ENCODE assay signal across 9 mouse cellular contexts in genomic region chr3:88483141-88483540, GRCm38 (mm10). TPM values are rescaled to one million over a fixed set of nuclear protein-coding genes. Genes with fewer than 3 reads are reported as not detected.
DNase-seq lines count a peak whose midpoint lies in the region; ATAC-seq lines count a peak whose summit lies in the region.
"Had no signal": no experiment of that assay in that cellular context is flagged by ENCODE, and none has a peak within 500 bp of the region (broad histone marks: within the 10 kb centered on the region; RNA-seq: fewer than 3 reads in every experiment).

No protein-coding gene starts in this region.

- H3K27me3 ChIP-seq in heart, embryonic 10.5 days (ENCODE audit: insufficient read depth, poor library complexity, severe bottlenecking), result peaks cover 74% of the 10 kb centered on the region
- H3K27me3 ChIP-seq in liver, embryonic 12.5 days (replicated peaks), result peaks cover 61% of the 10 kb centered on the region
- H3K27me3 ChIP-seq in forebrain, embryonic 16.5 days (replicated peaks; ENCODE audit: control insufficient read depth, insufficient read depth, low read length), result peaks cover 23% of the 10 kb centered on the region
- H3K27me3 ChIP-seq in neural tube, embryonic 15.5 days (replicated peaks), result peaks cover 62% of the 10 kb centered on the region

- H3K36me3 ChIP-seq in heart, embryonic 10.5 days, result peaks cover 39% of the 10 kb centered on the region
- peaks cover 76% of the 10 kb centered on the region for H3K36me3 ChIP-seq in liver, embryonic 12.5 days
- H3K36me3 ChIP-seq in forebrain, embryonic 16.5 days (ENCODE audit: control insufficient read depth, insufficient read depth), result no peaks in the 10 kb centered on the region
- H3K36me3 ChIP-seq in neural tube, embryonic 15.5 days, result peaks cover 39% of the 10 kb centered on the region

- H3K27ac ChIP-seq in heart, embryonic 10.5 days, result 0 out of 2 replicates have a peak overlapping the region, but pooled peaks have one; percentile 16
- H3K27ac ChIP-seq in liver, embryonic 12.5 days, result no peak overlapping the region
- H3K27ac ChIP-seq in forebrain, embryonic 16.5 days (ENCODE audit: low read length), result no peak overlapping the region
- no peak overlapping the region for H3K27ac ChIP-seq in neural tube, embryonic 15.5 days (replicated peaks)
- H3K27ac ChIP-seq: hindbrain, embryonic 14.5 days had no signal

- ATAC-seq in liver, embryonic 12.5 days, result 0 out of 2 replicates have a peak, but pooled peaks have one; percentile 9
- ATAC-seq in forebrain, embryonic 16.5 days, result peak; percentile 21; the same call in 1 of the 2 replicates
- peak; percentile 23; the same call in 1 of the 2 replicates for ATAC-seq in neural tube, embryonic 15.5 days (ENCODE audit: low FRiP score)

- H3K4me3 ChIP-seq in heart, embryonic 10.5 days, result no peak overlapping the region
- no peak overlapping the region for H3K4me3 ChIP-seq in liver, embryonic 12.5 days
- no peak overlapping the region for H3K4me3 ChIP-seq in forebrain, embryonic 16.5 days (replicated peaks; ENCODE audit: low read length)
- no peak overlapping the region for H3K4me3 ChIP-seq in neural tube, embryonic 15.5 days (replicated peaks)

- WGBS in heart, embryonic 10.5 days, result 53% methylated on average over 8 of the region's 8 CpGs
- WGBS in liver, embryonic 12.5 days (ENCODE audit: insufficient replicate concordance), result 68% methylated on average over 8 of the region's 8 CpGs
- 76% methylated on average over 8 of the region's 8 CpGs for WGBS in forebrain, embryonic 16.5 days
- WGBS in neural tube, embryonic 15.5 days, result 78% methylated on average over 8 of the region's 8 CpGs

- H3K4me2 ChIP-seq in liver, embryonic 12.5 days, result no peak overlapping the region
- no peak overlapping the region for H3K4me2 ChIP-seq in forebrain, embryonic 16.5 days (ENCODE audit: low read length)
- H3K4me2 ChIP-seq in neural tube, embryonic 15.5 days, result no peak overlapping the region
- H3K4me2 ChIP-seq: hindbrain, embryonic 14.5 days; lung, embryonic 14.5 days had no signal

- no peak for DNase-seq in heart, embryonic 10.5 days (ENCODE audit: low spot score)
- no peak for DNase-seq in heart, postnatal 36 days
- DNase-seq in liver, result no peak
- DNase-seq in testis, postnatal 10 days (ENCODE audit: low spot score), result no peak

- no peaks in the 10 kb centered on the region for H3K9me3 ChIP-seq in heart, embryonic 10.5 days
- no peaks in the 10 kb centered on the region for H3K9me3 ChIP-seq in liver, embryonic 12.5 days (replicated peaks)
- H3K9me3 ChIP-seq in forebrain, embryonic 16.5 days (ENCODE audit: control insufficient read depth, low read length), result no peaks in the 10 kb centered on the region
- no peaks in the 10 kb centered on the region for H3K9me3 ChIP-seq in neural tube, embryonic 15.5 days (replicated peaks)

- H3K4me1 ChIP-seq in heart, embryonic 10.5 days, result peaks cover 14% of the 10 kb centered on the region
- peaks cover 3% of the 10 kb centered on the region; the same call in 1 of the 2 replicates for H3K4me1 ChIP-seq in liver, embryonic 12.5 days
- peaks cover 6% of the 10 kb centered on the region for H3K4me1 ChIP-seq in forebrain, embryonic 16.5 days (replicated peaks; ENCODE audit: control insufficient read depth, insufficient read depth, low read length)
- peaks cover 14% of the 10 kb centered on the region for H3K4me1 ChIP-seq in neural tube, embryonic 15.5 days

- no peak overlapping the region for H3K9ac ChIP-seq in liver, embryonic 12.5 days
- H3K9ac ChIP-seq in forebrain, embryonic 16.5 days (replicated peaks; ENCODE audit: low read depth, low read length), result no peak overlapping the region
- H3K9ac ChIP-seq in neural tube, embryonic 15.5 days (replicated peaks), result no peak overlapping the region
- H3K9ac ChIP-seq: hindbrain, embryonic 14.5 days; lung, embryonic 14.5 days had no signal

- intact Hi-C loops in heart, postnatal 36 days (cut with DNase I), result loop anchor here (1.0 kb wide), 1 partner anchor 39 kb away; no protein-coding TSS in a partner anchor

RNA-seq across cellular contexts. Expression of gene Sema4a, which starts 22.2 kb away (rescaled TPM):
- polyA plus RNA-seq in heart, embryonic 10.5 days (2016; fragmentation: Nextera tagmentation; extraction: Ambion mirVana), result 1.7 and 4.3 TPM in 2 replicates
- 1 to 10 TPM; 3.1 to 3.6 TPM for total RNA-seq in heart, postnatal 36 days (2021)
- 14.4 and 17.6 TPM in 2 replicates for polyA plus RNA-seq in liver, embryonic 12.5 days (2016; fragmentation: Nextera tagmentation; extraction: Ambion mirVana)
- 16.5 and 25.8 TPM in 2 replicates for polyA plus RNA-seq in forebrain, embryonic 16.5 days (2015; fragmentation: Nextera tagmentation; extraction: Ambion mirVana)
- polyA plus RNA-seq in neural tube, embryonic 15.5 days (2015; fragmentation: Nextera tagmentation; extraction: Ambion mirVana), result 28.2 and 28.8 TPM in 2 replicates

RNA-seq across cellular contexts. Expression of gene Lmna, which starts 26.6 kb away (rescaled TPM):
- 57.7 and 80.7 TPM in 2 replicates for polyA plus RNA-seq in heart, embryonic 10.5 days (2016; fragmentation: Nextera tagmentation; extraction: Ambion mirVana)
- 100 to 1,000 TPM; 121 to 130 TPM for total RNA-seq in heart, postnatal 36 days (2021)
- 189 TPM in 2 replicates for polyA plus RNA-seq in liver, embryonic 12.5 days (2016; fragmentation: Nextera tagmentation; extraction: Ambion mirVana)
- polyA plus RNA-seq in forebrain, embryonic 16.5 days (2015; fragmentation: Nextera tagmentation; extraction: Ambion mirVana), result 26.9 and 30.9 TPM in 2 replicates
- 70.3 and 78.7 TPM in 2 replicates for polyA plus RNA-seq in neural tube, embryonic 15.5 days (2015; fragmentation: Nextera tagmentation; extraction: Ambion mirVana)

RNA-seq across cellular contexts. Expression of gene Mex3a, which starts 49.1 kb away (rescaled TPM):
- 11.6 and 22.8 TPM in 2 replicates for polyA plus RNA-seq in heart, embryonic 10.5 days (2016; fragmentation: Nextera tagmentation; extraction: Ambion mirVana)
- total RNA-seq in heart, postnatal 36 days (2021), result under 1 TPM; 0.22 to 0.58 TPM
- polyA plus RNA-seq in liver, embryonic 12.5 days (2016; fragmentation: Nextera tagmentation; extraction: Ambion mirVana), result 2.8 and 3.1 TPM in 2 replicates
- 46.1 and 47.8 TPM in 2 replicates for polyA plus RNA-seq in forebrain, embryonic 16.5 days (2015; fragmentation: Nextera tagmentation; extraction: Ambion mirVana)
- polyA plus RNA-seq in neural tube, embryonic 15.5 days (2015; fragmentation: Nextera tagmentation; extraction: Ambion mirVana), result 18.6 and 19.2 TPM in 2 replicates

RNA-seq across cellular contexts. Expression of gene Slc25a44, which starts 58.2 kb away (rescaled TPM):
- polyA plus RNA-seq in heart, embryonic 10.5 days (2016; fragmentation: Nextera tagmentation; extraction: Ambion mirVana), result 16.8 and 17.5 TPM in 2 replicates
- 10 to 100 TPM; 11.6 to 15.6 TPM for total RNA-seq in heart, postnatal 36 days (2021)
- polyA plus RNA-seq in liver, embryonic 12.5 days (2016; fragmentation: Nextera tagmentation; extraction: Ambion mirVana), result 14.0 and 14.9 TPM in 2 replicates
- polyA plus RNA-seq in forebrain, embryonic 16.5 days (2015; fragmentation: Nextera tagmentation; extraction: Ambion mirVana), result 36.2 and 37.1 TPM in 2 replicates
- 33.6 and 36.4 TPM in 2 replicates for polyA plus RNA-seq in neural tube, embryonic 15.5 days (2015; fragmentation: Nextera tagmentation; extraction: Ambion mirVana)
